Mouse (Mus musculus) heart, postnatal 0 days (tissue): ENCODE measurements at regions not wholly inside any gene's neighbourhood (a gene's known extent, or its start where the extent isn't known, plus 50 kb on each side); places are given as distances from the start of the nearest gene placed in this dataset.

Experiments
- ATAC-seq: fragments of 200-750 bp; cut with Nextera tagmentation; 2 replicates; pipeline ENCODE4 v1.8.0; 2017; ENCODE audit warnings: low read depth, moderate number of reproducible peaks, moderate library complexity; ENCODE audit not compliant: insufficient read depth
- DNase-seq: peaks from one replicate; pipeline ENCODE4 v3.0.0-alpha.2; 2016; ENCODE audit warnings: low spot score
- H3K27ac ChIP-seq: fragments of 300-500 bp; sonication (generic); 2 replicates; pipeline ENCODE4 v1.5.1; 2014; ENCODE audit warnings: low read depth, mild to moderate bottlenecking
- H3K27me3 ChIP-seq: fragments of 300-500 bp; sonication (generic); 2 replicates; pipeline ENCODE4 v1.6.1; 2014; ENCODE audit warnings: low read length, mixed read lengths; ENCODE audit not compliant: control insufficient read depth, insufficient read depth
- H3K36me3 ChIP-seq: fragments of 300-500 bp; sonication (generic); replicated peaks from 2 replicates; pipeline ENCODE4 v1.6.1; 2014; ENCODE audit warnings: low read length, mixed read lengths; ENCODE audit not compliant: control insufficient read depth, insufficient read depth
- H3K4me1 ChIP-seq: fragments of 300-500 bp; sonication (generic); 2 replicates; pipeline ENCODE4 v1.6.1; 2014; ENCODE audit warnings: antibody characterized with exemption; ENCODE audit not compliant: control insufficient read depth, insufficient read depth
- H3K4me2 ChIP-seq: fragments of 300-500 bp; sonication (generic); 2 replicates; pipeline ENCODE4 v1.6.1; 2014; ENCODE audit warnings: low read depth, mild to moderate bottlenecking, low read length, moderate library complexity
- H3K4me3 ChIP-seq: fragments of 300-500 bp; sonication (generic); 2 replicates; pipeline ENCODE4 v1.5.1; 2014; ENCODE audit warnings: low read depth, low read length
- H3K9ac ChIP-seq: fragments of 300-500 bp; sonication (generic); replicated peaks from 2 replicates; pipeline ENCODE4 v1.6.1; 2014; ENCODE audit warnings: low read depth, low read length, mixed read lengths
- H3K9me3 ChIP-seq: fragments of 300-500 bp; sonication (generic); replicated peaks from 2 replicates; pipeline ENCODE4 v1.6.1; 2016; ENCODE audit warnings: low read length; ENCODE audit not compliant: control insufficient read depth
- CTCF ChIP-seq: IDR thresholded peaks from 2 replicates; pipeline ENCODE4 v1.5.1; 2016; ENCODE audit warnings: antibody characterized with exemption, control low read depth, low read depth
- EP300 ChIP-seq: IDR thresholded peaks from 2 replicates; pipeline ENCODE4 v1.6.1; 2016; ENCODE audit warnings: antibody characterized with exemption, low read depth
- WGBS: fragments of 180-500 bp; shearing (Covaris S2); extraction: QIAGEN DNeasy Blood & Tissue Kit; methylation state at CpG from one replicate; pipeline ENCODE4 v1.1.7; 2014; 5-methylcytosine and 5-hydroxymethylcytosine counted together

- H3K27me3 ChIP-seq: peaks cover 26% of the 10 kb centered on the region
- H3K9ac ChIP-seq: no peak overlapping the region
- TF ChIP-seq EP300 (no peak), CTCF (no peak)
- 70% methylated on average over 2 of the region's 2 CpGs for WGBS
- no peak overlapping the region for H3K4me3 ChIP-seq
- DNase-seq: no peak
- no peaks in the 10 kb centered on the region for H3K9me3 ChIP-seq
- H3K4me1 ChIP-seq: no peaks in the 10 kb centered on the region
- H3K27ac ChIP-seq: no peak overlapping the region
- no peak for ATAC-seq
- H3K36me3 ChIP-seq: no peaks in the 10 kb centered on the region
- no peak overlapping the region for H3K4me2 ChIP-seq
Measured at GRCm38 (mm10) chr9:61175381-61175780, 196.8 kb upstream of the Tle3 start.

GRCm38 (mm10) chr9:61176856-61177255 is 195.3 kb upstream of the Tle3 start:
- no peak overlapping the region for H3K27ac ChIP-seq
- H3K36me3 ChIP-seq: no peaks in the 10 kb centered on the region
- ATAC-seq: no peak
- no peak overlapping the region for H3K4me2 ChIP-seq
- 59% methylated on average over 3 of the region's 3 CpGs for WGBS
- no peak overlapping the region for H3K4me3 ChIP-seq
- H3K9ac ChIP-seq: no peak overlapping the region
- H3K4me1 ChIP-seq: no peaks in the 10 kb centered on the region
- no peak for DNase-seq
- peaks cover 25% of the 10 kb centered on the region for H3K27me3 ChIP-seq
- no peak for TF ChIP-seq EP300
- H3K9me3 ChIP-seq: no peaks in the 10 kb centered on the region

- ATAC-seq: no peak
- TF ChIP-seq CTCF: no peak
- TF ChIP-seq EP300: no peak
- DNase-seq: no peak
- H3K4me2 ChIP-seq: no peak overlapping the region
- no peaks in the 10 kb centered on the region for H3K36me3 ChIP-seq
- H3K9me3 ChIP-seq: peaks cover 5% of the 10 kb centered on the region; the same call in 1 of the 2 replicates
- WGBS: 47% methylated on average over 8 of the region's 8 CpGs
- H3K27me3 ChIP-seq: peaks cover 6% of the 10 kb centered on the region; the same call in 1 of the 2 replicates
- no peak overlapping the region for H3K9ac ChIP-seq
- H3K27ac ChIP-seq: no peak overlapping the region
- no peak overlapping the region for H3K4me3 ChIP-seq
- no peaks in the 10 kb centered on the region for H3K4me1 ChIP-seq
Measured at GRCm38 (mm10) chr9:61186541-61187420, 185.4 kb upstream of the Tle3 start.

GRCm38 (mm10) chr9:61187713-61188399 is 184.3 kb upstream of the Tle3 start:
- DNase-seq: no peak
- Histone ChIP-seq H3K9me3 (peaks cover 5% of the 10 kb centered on the region; the same call in 1 of the 2 replicates), H3K9ac (no peak overlapping the region), H3K36me3 (no peaks in the 10 kb centered on the region), H3K27ac (no peak overlapping the region), H3K4me2 (no peak overlapping the region), H3K27me3 (peaks cover 6% of the 10 kb centered on the region; the same call in 1 of the 2 replicates), H3K4me3 (no peak overlapping the region), H3K4me1 (no peaks in the 10 kb centered on the region)
- 77% methylated on average over 3 of the region's 3 CpGs for WGBS
- TF ChIP-seq EP300 (no peak), CTCF (no peak)
- no peak for ATAC-seq

GRCm38 (mm10) chr9:61189295-61189694 is 182.9 kb upstream of the Tle3 start:
- DNase-seq (no peak), ATAC-seq (no peak)
- Histone ChIP-seq H3K36me3 (no peaks in the 10 kb centered on the region), H3K27ac (no peak overlapping the region), H3K27me3 (peaks cover 10% of the 10 kb centered on the region; the same call in 1 of the 2 replicates), H3K4me1 (no peaks in the 10 kb centered on the region), H3K9ac (no peak overlapping the region), H3K9me3 (peaks cover 5% of the 10 kb centered on the region; the same call in 1 of the 2 replicates), H3K4me2 (no peak overlapping the region), H3K4me3 (no peak overlapping the region)
- TF ChIP-seq CTCF: no peak
- no peak for TF ChIP-seq EP300
- 79% methylated on average over 8 of the region's 8 CpGs for WGBS
